Mouse (Mus musculus) kidney, adult 2 months (tissue): ENCODE measurements around the gene Vmn2r9.
"Not testable (repeated sequence)": the region's sequence is repeated elsewhere in the genome, so short reads cannot be mapped to it uniquely, and the experiment has no call there.

ENCODE experiments used
- CTCF ChIP-seq: fragments of 200-500 bp; conservative IDR thresholded peaks from 2 replicates; pipeline ENCODE4 v1.5.1; 2011; ENCODE audit warnings: low read depth, mild to moderate bottlenecking, control low read depth, low read length, moderate library complexity, mixed read lengths; ENCODE audit not compliant: insufficient read depth, insufficient read length
- POLR2A ChIP-seq: fragments of 200-500 bp; IDR thresholded peaks from one replicate; pipeline ENCODE4 v1.6.1; 2011; ENCODE audit warnings: low read depth, low read length, control low read depth

DNA sequence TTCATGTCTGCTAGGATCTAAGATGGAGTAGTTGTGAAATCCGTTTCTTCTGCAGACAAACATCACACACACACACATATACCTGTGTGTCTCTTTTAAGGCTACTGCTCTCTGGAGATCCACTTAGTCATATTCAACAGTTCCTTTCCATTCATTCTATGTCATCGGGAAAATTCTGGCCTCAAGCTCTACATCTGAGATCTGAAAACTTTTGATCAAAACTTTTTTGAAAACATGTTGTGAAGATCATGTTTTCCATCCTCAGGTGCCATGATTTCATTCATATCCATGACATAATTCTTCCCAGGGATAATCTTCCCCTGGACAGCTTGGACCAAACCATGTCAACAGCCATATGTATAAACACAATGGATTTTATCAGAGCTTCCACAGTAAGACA lies 43.7 kb downstream of the Vmn2r9 start, which contains the start of gene Vmn2r8:
- TF ChIP-seq POLR2A, CTCF: not testable (repeated sequence)
